Mouse (Mus musculus) embryonic fibroblast, embryonic 13.5 days (primary cell): ENCODE results near the gene Ptprr. TPM values are rescaled to one million over a fixed set of nuclear protein-coding genes. Genes with fewer than 3 reads are reported as not detected.

Experiments
- H3K27ac ChIP-seq: 2 replicates; pipeline ENCODE4 v1.5.1; 2012; ENCODE audit warnings: low read length, control low read depth, inconsistent platforms; ENCODE audit not compliant: insufficient read depth
- H3K4me1 ChIP-seq: 2 replicates; pipeline ENCODE4 v1.6.1; 2011; ENCODE audit warnings: low read length; ENCODE audit not compliant: control insufficient read depth, insufficient read depth
- H3K4me3 ChIP-seq: 2 replicates; pipeline ENCODE4 v1.5.1; 2011; ENCODE audit warnings: mild to moderate bottlenecking, control low read depth, low read length; ENCODE audit not compliant: insufficient read depth
- CTCF ChIP-seq: IDR thresholded peaks from 2 replicates; pipeline ENCODE4 v1.5.1; 2011; ENCODE audit warnings: mild to moderate bottlenecking, control low read depth, low read length, moderate library complexity, borderline replicate concordance; ENCODE audit not compliant: insufficient read depth
- POLR2A ChIP-seq: IDR thresholded peaks from 2 replicates; pipeline ENCODE4 v1.6.1; 2011; ENCODE audit warnings: low read depth, mild to moderate bottlenecking, control low read depth, low read length, moderate library complexity
- polyA plus RNA-seq: library from polyadenylated mRNA; stranded (reverse); fragments of >200 nt; gene quantifications from 2 replicates; pipeline ENCODE4 v1.2.4, GENCODE M21; 2011; ENCODE audit warnings: low read depth; ENCODE audit not compliant: missing spikeins, insufficient read length

The Ptprr gene
- polyA plus RNA-seq, 1 experiment: 0.56 TPM

GRCm38 (mm10) chr10:116207987-116208726 lies 190.1 kb downstream of the Ptprr start:
- Histone ChIP-seq H3K27ac (no peak overlapping the region), H3K4me1 (no peaks in the 10 kb centered on the region), H3K4me3 (no peak overlapping the region)
- TF ChIP-seq POLR2A (no peak), CTCF (peak; percentile 66; the same call in 1 of the 2 replicates)

GRCm38 (mm10) chr10:116208727-116209115 lies 190.7 kb downstream of the Ptprr start:
- Histone ChIP-seq H3K4me1 (no peaks in the 10 kb centered on the region), H3K27ac (no peak overlapping the region), H3K4me3 (no peak overlapping the region)
- TF ChIP-seq POLR2A: no peak
- TF ChIP-seq CTCF: no peak

GRCm38 (mm10) chr10:116212127-116212526 lies 194.1 kb downstream of the Ptprr start:
- H3K4me1 ChIP-seq: no peaks in the 10 kb centered on the region
- TF ChIP-seq CTCF (no peak), POLR2A (no peak)
- H3K27ac ChIP-seq: no peak overlapping the region
- H3K4me3 ChIP-seq: no peak overlapping the region

GRCm38 (mm10) chr10:116220336-116221118 lies 202.5 kb downstream of the Ptprr start:
- no peak overlapping the region for H3K4me3 ChIP-seq
- no peak overlapping the region for H3K27ac ChIP-seq
- H3K4me1 ChIP-seq: no peaks in the 10 kb centered on the region
- TF ChIP-seq CTCF (no peak), POLR2A (no peak)

GRCm38 (mm10) chr10:116235299-116235698 lies 217.3 kb downstream of the Ptprr start:
- H3K4me3 ChIP-seq: no peak overlapping the region
- TF ChIP-seq CTCF (no peak), POLR2A (no peak)
- no peaks in the 10 kb centered on the region for H3K4me1 ChIP-seq
- H3K27ac ChIP-seq: no peak overlapping the region

- no peak overlapping the region for H3K4me3 ChIP-seq
- TF ChIP-seq CTCF (no peak), POLR2A (no peak)
- H3K27ac ChIP-seq: no peak overlapping the region
- H3K4me1 ChIP-seq: no peaks in the 10 kb centered on the region
Measured at GRCm38 (mm10) chr10:116242200-116242599, 224.2 kb downstream of the Ptprr start.

- no peaks in the 10 kb centered on the region for H3K4me1 ChIP-seq
- no peak for TF ChIP-seq POLR2A
- no peak for TF ChIP-seq CTCF
- H3K4me3 ChIP-seq: no peak overlapping the region
- no peak overlapping the region for H3K27ac ChIP-seq
Measured at GRCm38 (mm10) chr10:116243373-116243772, 225.4 kb downstream of the Ptprr start.

GRCm38 (mm10) chr10:116245632-116246031 lies 227.6 kb downstream of the Ptprr start:
- H3K4me1 ChIP-seq: no peaks in the 10 kb centered on the region
- TF ChIP-seq CTCF (no peak), POLR2A (no peak)
- no peak overlapping the region for H3K4me3 ChIP-seq
- H3K27ac ChIP-seq: no peak overlapping the region

- no peak overlapping the region for H3K27ac ChIP-seq
- H3K4me3 ChIP-seq: no peak overlapping the region
- no peaks in the 10 kb centered on the region for H3K4me1 ChIP-seq
- TF ChIP-seq POLR2A: no peak
- no peak for TF ChIP-seq CTCF
Measured at GRCm38 (mm10) chr10:116252668-116253067, 234.7 kb downstream of the Ptprr start.

- TF ChIP-seq POLR2A (no peak), CTCF (no peak)
- H3K4me1 ChIP-seq: 0 out of 2 replicates have a peak, but pooled peaks cover under 1% of the 10 kb centered on the region
- H3K27ac ChIP-seq: no peak overlapping the region
- H3K4me3 ChIP-seq: no peak overlapping the region
Measured at GRCm38 (mm10) chr10:116253972-116254371, 236.0 kb downstream of the Ptprr start.
